Mouse (Mus musculus) megakaryocyte, embryonic 14.5 days (primary cell): ENCODE results near the gene Kcnc3. TPM values are rescaled to one million over a fixed set of nuclear protein-coding genes. Genes with fewer than 3 reads are reported as not detected.

Source experiments
- H3K27me3 ChIP-seq: replicated peaks from 2 replicates; pipeline ENCODE3; 2012; ENCODE audit warnings: inconsistent platforms
- H3K36me3 ChIP-seq: replicated peaks from 2 replicates; pipeline ENCODE3; 2012; ENCODE audit warnings: low read length, inconsistent platforms, mixed read lengths
- H3K4me1 ChIP-seq: 2 replicates; pipeline ENCODE4 v1.6.1; 2012; ENCODE audit warnings: inconsistent platforms
- H3K4me3 ChIP-seq: replicated peaks from 2 replicates; pipeline ENCODE3; 2012; ENCODE audit warnings: moderate library complexity, mild to moderate bottlenecking, inconsistent platforms
- H3K9me3 ChIP-seq: 2 replicates; pipeline ENCODE4 v1.6.1; 2012; ENCODE audit warnings: inconsistent platforms
- FLI1 ChIP-seq: IDR thresholded peaks from 2 replicates; pipeline ENCODE4 v1.6.1; 2012; ENCODE audit warnings: low read length, inconsistent platforms, mixed read lengths
- GATA1 ChIP-seq: IDR thresholded peaks from 3 replicates; pipeline ENCODE4 v1.6.1; 2012; ENCODE audit warnings: mixed read lengths, low read length, inconsistent platforms, borderline replicate concordance
- polyA plus RNA-seq: library from polyadenylated mRNA; stranded (reverse); fragments of >175 nt; gene quantifications from 2 replicates; pipeline ENCODE4 v1.2.3, GENCODE M21; 2012; ENCODE audit warnings: low replicate concordance; ENCODE audit not compliant: insufficient read depth

Kcnc3 gene
- polyA plus RNA-seq, 1 experiment, result 1.8 TPM

DNA sequence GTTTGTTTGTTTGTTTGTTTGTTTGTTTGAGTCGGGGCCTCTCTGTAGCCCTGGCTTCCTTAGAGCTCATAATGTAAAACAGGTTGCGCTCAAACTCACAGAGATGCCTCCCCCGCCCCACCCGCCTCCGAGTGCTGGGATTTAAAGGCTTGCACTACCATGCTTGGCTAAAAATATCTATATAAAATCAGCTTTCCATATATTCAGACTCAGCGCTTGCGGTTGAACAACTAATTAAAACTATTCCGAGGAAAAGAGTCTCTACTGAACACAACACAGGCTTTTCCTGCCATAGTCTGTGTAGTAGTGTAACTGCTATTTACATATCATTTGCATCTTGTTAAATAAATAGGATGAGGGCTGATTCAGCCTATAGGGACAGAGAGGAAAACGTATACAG lies 46.2 kb downstream of the Kcnc3 start:
- 0 out of 2 replicates have a peak, but pooled peaks cover 4% of the 10 kb centered on the region for H3K9me3 ChIP-seq
- TF ChIP-seq GATA1, result no peak
- TF ChIP-seq FLI1, result no peak
- H3K4me3 ChIP-seq, result no peak overlapping the region
- H3K4me1 ChIP-seq, result peaks cover 18% of the 10 kb centered on the region; the same call in 1 of the 2 replicates
- no peaks in the 10 kb centered on the region for H3K36me3 ChIP-seq
- H3K27me3 ChIP-seq, result peaks cover 93% of the 10 kb centered on the region

DNA sequence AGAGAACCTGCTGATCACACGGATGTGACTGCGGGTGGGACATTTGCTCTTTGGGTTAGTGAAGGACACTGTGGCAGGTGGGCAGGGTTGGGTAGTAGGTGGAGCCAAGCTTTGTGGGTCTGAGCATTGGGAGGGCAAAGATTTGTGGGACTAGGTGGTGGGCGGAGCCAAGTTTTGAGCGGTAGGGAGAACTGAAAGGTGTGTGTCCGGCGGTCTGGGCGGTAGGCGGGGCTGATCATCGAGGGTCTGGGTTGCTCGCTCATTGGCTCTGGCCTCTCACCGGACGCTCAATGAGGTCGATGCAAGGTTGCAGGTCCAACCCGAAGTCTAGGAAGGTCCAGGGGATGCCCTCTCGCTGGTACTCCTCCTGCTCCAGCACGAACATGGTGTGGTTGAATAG lies 48.2 kb downstream of the Kcnc3 start:
- Histone ChIP-seq H3K36me3 (no peaks in the 10 kb centered on the region), H3K4me3 (peak overlapping the region; percentile 2), H3K4me1 (peaks cover 14% of the 10 kb centered on the region; the same call in 1 of the 2 replicates), H3K27me3 (peaks cover 82% of the 10 kb centered on the region), H3K9me3 (0 out of 2 replicates have a peak, but pooled peaks cover 4% of the 10 kb centered on the region)
- TF ChIP-seq FLI1, result no peak
- no peak for TF ChIP-seq GATA1

DNA sequence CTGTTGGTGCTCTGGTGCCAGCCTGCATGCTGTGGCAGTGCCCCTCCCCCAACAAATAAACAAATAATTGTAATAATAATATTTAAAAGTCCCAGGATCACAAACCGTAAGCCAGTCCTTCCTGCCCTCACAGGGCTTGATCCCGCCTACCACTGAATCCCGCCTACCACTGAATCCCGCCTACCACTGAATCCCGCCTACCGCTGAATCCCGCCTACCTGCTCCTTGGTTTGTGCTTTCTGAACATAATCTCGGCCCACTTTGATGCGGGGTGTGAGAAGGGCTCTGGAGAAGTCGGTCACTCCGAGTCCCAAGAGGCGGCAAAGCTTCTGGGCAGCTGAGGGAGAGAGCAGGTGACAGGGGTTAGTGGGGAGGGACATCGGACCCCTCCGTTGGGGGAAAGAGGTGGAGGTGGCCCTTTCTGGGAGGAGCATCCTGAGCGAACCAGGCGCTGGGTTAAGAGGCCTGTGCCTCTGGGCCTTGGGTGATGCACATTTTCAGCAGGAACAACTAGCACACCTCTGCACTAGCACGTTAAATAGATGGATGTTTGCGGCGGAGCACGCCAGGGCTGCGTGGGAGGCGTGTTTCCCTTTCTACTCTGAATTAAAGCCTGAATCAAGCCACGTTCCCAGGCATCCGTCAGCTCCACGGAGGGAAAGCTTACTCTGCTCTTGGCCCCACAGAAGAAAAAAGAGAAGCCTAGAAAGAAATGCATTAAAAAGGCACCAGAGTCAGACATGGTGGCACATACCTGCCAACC lies 50.6 kb downstream of the Kcnc3 start:
- Histone ChIP-seq H3K4me3 (peak overlapping the region; percentile 42), H3K9me3 (0 out of 2 replicates have a peak, but pooled peaks cover 4% of the 10 kb centered on the region), H3K27me3 (peaks cover 83% of the 10 kb centered on the region), H3K36me3 (no peaks in the 10 kb centered on the region), H3K4me1 (peaks cover 14% of the 10 kb centered on the region; the same call in 1 of the 2 replicates)
- no peak for TF ChIP-seq FLI1
- TF ChIP-seq GATA1, result no peak

DNA sequence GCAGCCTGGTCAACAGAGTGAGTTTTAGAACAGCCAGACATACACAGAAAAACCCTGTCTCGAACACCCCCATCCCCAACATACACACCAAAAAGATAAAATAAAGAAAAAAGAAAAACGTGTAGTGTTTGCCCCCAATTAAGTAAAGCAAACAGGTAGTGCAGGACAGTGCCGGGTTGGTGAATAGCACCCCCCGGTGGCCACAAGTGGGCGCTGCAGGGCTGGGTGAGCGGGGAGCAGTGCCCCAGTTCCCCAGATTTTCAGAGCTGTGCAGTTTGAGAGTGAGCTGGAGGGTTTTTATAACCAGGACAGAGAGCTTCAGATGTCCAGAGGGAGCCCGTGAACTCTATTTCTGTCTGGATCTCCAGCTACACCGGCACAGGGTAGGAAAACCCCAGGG lies 51.4 kb downstream of the Kcnc3 start:
- H3K27me3 ChIP-seq, result peaks cover 79% of the 10 kb centered on the region
- TF ChIP-seq FLI1 (no peak), GATA1 (no peak)
- H3K36me3 ChIP-seq, result no peaks in the 10 kb centered on the region
- no peak overlapping the region for H3K4me3 ChIP-seq
- H3K9me3 ChIP-seq, result 0 out of 2 replicates have a peak, but pooled peaks cover 4% of the 10 kb centered on the region
- H3K4me1 ChIP-seq, result peaks cover 14% of the 10 kb centered on the region; the same call in 1 of the 2 replicates

DNA sequence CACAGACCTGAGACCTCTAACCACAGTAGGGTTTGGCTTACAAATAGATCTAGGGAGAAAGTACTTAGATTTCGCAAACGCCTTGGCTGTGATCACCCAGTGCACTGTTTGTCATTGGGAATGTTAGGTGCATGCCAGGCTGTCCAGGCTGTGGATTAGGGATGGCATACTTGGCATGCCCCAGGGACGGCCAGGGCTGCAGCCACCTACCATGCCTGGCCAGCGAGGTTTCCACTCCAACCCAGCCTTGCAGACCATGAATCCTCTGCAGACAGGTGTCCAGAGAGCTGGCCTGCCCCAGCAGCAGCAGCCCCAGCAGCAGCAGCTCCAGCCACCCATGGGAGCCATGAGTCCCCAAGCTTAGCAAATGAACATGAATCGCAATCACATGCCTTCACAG lies 54.8 kb downstream of the Kcnc3 start:
- peaks cover 60% of the 10 kb centered on the region for H3K27me3 ChIP-seq
- H3K36me3 ChIP-seq, result no peaks in the 10 kb centered on the region
- no peaks in the 10 kb centered on the region for H3K9me3 ChIP-seq
- peaks cover 6% of the 10 kb centered on the region; the same call in 1 of the 2 replicates for H3K4me1 ChIP-seq
- H3K4me3 ChIP-seq, result no peak overlapping the region
- TF ChIP-seq GATA1 (no peak), FLI1 (no peak)

DNA sequence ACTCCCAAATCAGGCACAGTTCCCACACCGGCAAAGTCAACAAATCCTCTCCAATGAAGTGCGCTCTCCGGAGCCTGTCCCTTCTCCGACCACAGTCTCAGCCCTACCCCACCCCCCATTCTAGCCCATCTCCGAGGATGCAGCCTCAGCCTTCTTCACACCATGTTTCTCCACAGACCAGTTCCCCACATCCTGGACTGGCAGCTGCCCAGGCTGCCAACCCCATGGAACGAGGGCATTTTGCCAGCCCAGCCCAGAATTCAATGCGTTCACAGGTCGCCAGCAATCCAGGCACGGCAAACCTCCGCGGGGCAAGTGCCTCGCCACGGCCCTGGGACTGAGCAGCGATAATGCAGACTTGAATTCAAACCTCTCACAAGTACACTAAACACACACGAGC lies 55.5 kb downstream of the Kcnc3 start:
- Histone ChIP-seq H3K27me3 (peaks cover 56% of the 10 kb centered on the region), H3K36me3 (no peaks in the 10 kb centered on the region)
- TF ChIP-seq GATA1 (no peak), FLI1 (no peak)

DNA sequence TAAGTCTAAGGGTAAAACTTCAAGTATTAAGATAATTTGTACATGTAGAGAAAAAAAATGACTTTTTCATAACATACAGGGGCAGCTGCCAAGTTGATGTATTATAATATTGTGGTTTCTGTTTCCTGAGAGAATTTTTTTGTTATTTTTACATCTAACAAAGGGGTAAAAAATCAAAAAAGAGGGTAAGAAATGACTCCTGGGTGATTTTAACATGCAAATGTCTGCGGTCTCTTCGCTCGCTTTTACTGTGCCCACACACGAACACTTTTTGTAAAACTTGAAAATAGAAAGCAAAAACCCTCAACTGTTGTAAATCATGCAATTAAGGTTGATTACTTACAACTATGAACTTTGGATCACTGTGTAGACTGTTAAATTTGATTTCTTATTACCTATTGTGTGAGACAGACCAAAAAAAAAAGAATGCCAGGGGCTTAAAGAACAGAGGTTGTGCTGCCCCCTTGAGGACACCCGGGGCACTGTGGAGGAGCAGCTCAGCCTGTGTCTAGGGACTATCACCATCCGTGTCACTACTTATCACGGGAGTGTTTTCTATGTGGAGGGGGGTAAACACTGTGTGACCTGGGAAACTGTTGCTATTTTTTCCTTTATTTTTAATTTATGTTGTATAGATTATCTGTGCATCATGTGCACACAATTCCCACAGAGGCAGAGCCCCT lies 56.7 kb downstream of the Kcnc3 start:
- Histone ChIP-seq H3K4me1 (no peaks in the 10 kb centered on the region), H3K9me3 (no peaks in the 10 kb centered on the region), H3K36me3 (no peaks in the 10 kb centered on the region), H3K4me3 (no peak overlapping the region), H3K27me3 (peaks cover 57% of the 10 kb centered on the region)
- TF ChIP-seq FLI1 (no peak), GATA1 (no peak)

More for the DNA sequence above, 55.5 kb downstream of the Kcnc3 start:
- Histone ChIP-seq H3K9me3 (no peaks in the 10 kb centered on the region), H3K4me3 (no peak overlapping the region), H3K4me1 (peaks cover 4% of the 10 kb centered on the region; the same call in 1 of the 2 replicates)

DNA sequence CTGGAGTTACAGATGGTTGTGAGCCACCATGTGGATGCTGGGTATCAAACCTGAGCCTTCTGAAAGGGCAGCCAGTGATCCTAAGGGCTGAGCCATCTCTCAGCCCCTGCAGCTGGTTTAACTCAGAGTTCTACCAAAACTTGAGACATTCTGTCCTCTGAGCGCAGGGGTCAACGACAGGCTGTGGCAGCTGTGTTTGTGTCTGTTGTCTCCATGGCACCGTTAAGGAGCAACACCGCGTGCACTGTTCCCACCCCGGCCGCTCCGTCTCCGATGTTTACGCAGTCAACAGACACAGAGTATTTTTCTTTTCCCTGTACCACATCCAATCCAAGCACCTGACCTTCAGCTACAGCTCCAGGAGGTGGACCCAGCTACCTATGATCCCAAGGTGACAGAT lies 57.3 kb downstream of the Kcnc3 start:
- H3K27me3 ChIP-seq, result peaks cover 61% of the 10 kb centered on the region
- H3K9me3 ChIP-seq, result no peaks in the 10 kb centered on the region
- TF ChIP-seq GATA1, result no peak
- no peak for TF ChIP-seq FLI1
- no peaks in the 10 kb centered on the region for H3K4me1 ChIP-seq
- no peaks in the 10 kb centered on the region for H3K36me3 ChIP-seq
- no peak overlapping the region for H3K4me3 ChIP-seq

DNA sequence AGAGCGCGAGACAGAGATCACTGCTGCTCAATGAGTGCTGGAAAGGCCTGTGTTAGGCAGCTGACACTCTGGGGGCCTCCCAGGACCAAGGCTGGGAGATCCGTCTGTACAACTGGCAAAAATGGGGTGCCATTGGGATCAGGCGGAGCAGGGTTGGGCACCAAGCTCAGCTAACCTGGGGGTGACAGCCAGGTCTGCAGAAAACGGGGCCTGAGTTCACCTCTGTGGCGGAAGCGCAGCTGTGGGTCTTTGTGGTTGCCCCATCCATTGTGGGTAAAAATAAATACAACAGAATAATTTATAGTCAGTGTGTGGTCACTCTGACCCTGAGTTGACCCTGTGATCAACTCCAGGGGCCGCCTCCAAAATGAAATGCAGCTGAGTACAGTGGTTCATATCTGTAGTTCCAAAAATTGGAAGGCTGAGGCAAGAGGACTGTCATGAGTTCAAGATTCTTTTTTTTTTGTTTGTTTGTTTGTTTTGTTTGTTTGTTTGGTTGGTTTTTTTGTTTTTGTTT lies 58.7 kb downstream of the Kcnc3 start:
- Histone ChIP-seq H3K36me3 (no peaks in the 10 kb centered on the region), H3K9me3 (no peaks in the 10 kb centered on the region), H3K4me3 (no peak overlapping the region), H3K4me1 (no peaks in the 10 kb centered on the region), H3K27me3 (peaks cover 52% of the 10 kb centered on the region)
- TF ChIP-seq FLI1, result no peak
- no peak for TF ChIP-seq GATA1

DNA sequence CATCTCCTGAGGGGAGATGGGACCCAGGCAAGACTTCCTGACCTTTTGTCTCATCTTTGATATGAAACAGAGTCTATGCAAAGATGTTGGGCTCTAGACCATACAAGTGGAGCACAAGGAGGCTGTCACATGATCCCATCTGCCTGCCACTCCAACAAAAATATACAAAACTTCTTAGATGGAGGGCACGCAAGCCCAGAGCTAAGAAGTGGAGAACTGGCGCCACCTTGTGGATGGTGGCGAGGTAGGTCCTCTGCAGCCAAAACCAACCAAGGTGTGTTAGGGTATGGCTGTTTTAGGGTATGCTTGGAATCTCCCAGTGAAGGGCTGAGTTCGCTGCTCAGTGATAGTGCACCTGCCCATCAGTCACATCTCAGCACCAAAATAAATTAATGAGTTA lies 59.5 kb downstream of the Kcnc3 start:
- no peaks in the 10 kb centered on the region for H3K4me1 ChIP-seq
- H3K27me3 ChIP-seq, result peaks cover 54% of the 10 kb centered on the region
- no peaks in the 10 kb centered on the region for H3K9me3 ChIP-seq
- no peaks in the 10 kb centered on the region for H3K36me3 ChIP-seq
- TF ChIP-seq GATA1, result no peak
- no peak for TF ChIP-seq FLI1
- H3K4me3 ChIP-seq, result no peak overlapping the region
